Mouse (Mus musculus) spleen, postnatal 14 days (tissue): ENCODE measurements around the gene Hibadh.

Experiments used
- DNase-seq, 2 experiments: peaks; one replicate each; pipeline ENCODE4 v3.0.0; 2021 to 2022; ENCODE audit warnings: low spot score in 2 of 2

The Hibadh gene

DNA sequence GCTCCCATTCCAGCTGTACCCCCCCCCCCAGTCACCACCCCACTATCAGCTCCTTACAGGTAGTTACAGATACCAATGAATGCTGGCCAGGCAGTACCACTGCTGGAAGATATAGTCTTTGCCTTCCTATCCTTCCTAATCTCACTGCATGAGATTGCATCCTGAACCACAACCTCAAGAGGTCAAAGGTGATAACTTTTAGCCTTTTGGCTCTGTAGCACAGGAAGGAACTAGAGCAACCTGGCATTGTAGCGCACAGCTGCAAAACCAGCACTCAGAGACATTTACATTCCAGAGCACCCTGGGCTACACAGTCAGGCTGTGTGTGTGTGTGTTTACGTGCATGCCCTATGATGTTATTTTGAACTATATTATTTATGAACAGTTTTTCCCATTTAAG is 137.2 kb downstream of the Hibadh start:
- no peak for DNase-seq

DNA sequence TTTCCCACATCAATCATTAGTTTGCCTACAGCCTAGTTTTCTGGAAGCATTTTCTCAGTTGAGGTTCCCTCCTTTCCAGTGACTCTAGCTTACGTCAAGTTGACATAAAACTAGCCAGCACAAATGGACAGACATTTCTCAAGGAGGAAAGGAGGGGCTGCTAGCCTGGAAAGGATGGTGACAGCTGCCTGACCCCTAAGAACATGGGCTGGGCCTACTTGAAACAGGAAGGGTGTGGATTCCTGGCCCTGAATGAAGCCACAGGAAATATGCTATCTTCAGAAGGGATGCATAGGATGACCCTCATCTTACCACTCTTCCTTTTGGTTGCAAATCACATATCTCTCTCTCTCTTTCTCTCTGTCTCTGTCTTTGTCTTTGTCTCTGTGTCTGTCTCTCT is 138.7 kb downstream of the Hibadh start:
- no peak for DNase-seq
